Mouse (Mus musculus) limb, embryonic 11.5 days (tissue): ENCODE results near the gene Clstn1. TPM values are rescaled to one million over a fixed set of nuclear protein-coding genes. Genes with fewer than 3 reads are reported as not detected.

Experiments
- ATAC-seq: fragments of 200-750 bp; cut with Nextera tagmentation; 2 replicates; pipeline ENCODE4 v1.8.0; 2017; ENCODE audit warnings: low read depth; ENCODE audit not compliant: insufficient number of reproducible peaks, low FRiP score, low TSS enrichment
- DNase-seq: peaks from one replicate; pipeline ENCODE4 v3.0.0-alpha.2; 2015; ENCODE audit warnings: low spot score
- H3K27ac ChIP-seq: fragments of 300-500 bp; sonication (generic); replicated peaks from 2 replicates; pipeline ENCODE4 v1.5.1; 2014; ENCODE audit warnings: low read depth, mild to moderate bottlenecking, low read length
- H3K27me3 ChIP-seq: fragments of 300-500 bp; sonication (generic); 2 replicates; pipeline ENCODE4 v1.6.1; 2014; ENCODE audit warnings: mild to moderate bottlenecking, low read length, mixed read lengths; ENCODE audit not compliant: control insufficient read depth, insufficient read depth
- H3K36me3 ChIP-seq: fragments of 300-500 bp; sonication (generic); 2 replicates; pipeline ENCODE4 v1.6.1; 2014; ENCODE audit warnings: mild to moderate bottlenecking, low read length, moderate library complexity, mixed read lengths; ENCODE audit not compliant: control insufficient read depth, insufficient read depth
- H3K4me1 ChIP-seq: fragments of 300-500 bp; sonication (generic); 2 replicates; pipeline ENCODE4 v1.6.1; 2014; ENCODE audit warnings: low read length, mixed read lengths; ENCODE audit not compliant: control insufficient read depth, insufficient read depth
- H3K4me2 ChIP-seq: fragments of 300-500 bp; sonication (generic); 2 replicates; pipeline ENCODE4 v1.6.1; 2014; ENCODE audit warnings: low read depth, mild to moderate bottlenecking, moderate library complexity; ENCODE audit not compliant: severe bottlenecking
- H3K4me3 ChIP-seq: fragments of 300-500 bp; sonication (generic); 2 replicates; pipeline ENCODE4 v1.5.1; 2014; ENCODE audit warnings: low read depth, low read length
- H3K9ac ChIP-seq: fragments of 300-500 bp; sonication (generic); 2 replicates; pipeline ENCODE4 v1.6.1; 2014; ENCODE audit warnings: mild to moderate bottlenecking, low read length
- H3K9me3 ChIP-seq: fragments of 300-500 bp; sonication (generic); 2 replicates; pipeline ENCODE4 v1.6.1; 2016; ENCODE audit warnings: low read length; ENCODE audit not compliant: control insufficient read depth
- WGBS: fragments of 180-500 bp; shearing (Covaris S2); extraction: QIAGEN DNeasy Blood & Tissue Kit; methylation state at CpG from one replicate; pipeline ENCODE4 v1.1.7; 2014; 5-methylcytosine and 5-hydroxymethylcytosine counted together
- polyA plus RNA-seq: library from polyadenylated mRNA; unstranded; fragments of >200 nt; fragmentation: Nextera tagmentation; extraction: Ambion mirVana; gene quantifications from 2 replicates; pipeline ENCODE4 v1.2.1, GENCODE M21; 2014

Clstn1 gene
- polyA plus RNA-seq, 1 experiment from 2014 or later: 24.7 TPM

- WGBS: 72% methylated on average over 21 of the region's 21 CpGs
- no peaks in the 10 kb centered on the region for H3K36me3 ChIP-seq
- no peak for DNase-seq
Observed at GRCm38 (mm10) chr4:149561986-149562904, 24.0 kb upstream of the Clstn1 start.

GRCm38 (mm10) chr4:149562905-149563347 lies 23.3 kb upstream of the Clstn1 start:
- H3K4me2 ChIP-seq: no peak overlapping the region
- H3K27me3 ChIP-seq: no peaks in the 10 kb centered on the region
- peaks cover 5% of the 10 kb centered on the region for H3K4me1 ChIP-seq
- no peaks in the 10 kb centered on the region; the same call in 1 of the 2 replicates for H3K9me3 ChIP-seq
- no peak overlapping the region for H3K4me3 ChIP-seq
- no peaks in the 10 kb centered on the region for H3K36me3 ChIP-seq
- no peak overlapping the region for H3K9ac ChIP-seq
- DNase-seq (no peak), ATAC-seq (no peak)
- WGBS: 57% methylated on average over 7 of the region's 7 CpGs
- H3K27ac ChIP-seq: no peak overlapping the region

More at GRCm38 (mm10) chr4:149561986-149562904, 24.0 kb upstream of the Clstn1 start:
- H3K9ac ChIP-seq: no peak overlapping the region
- H3K9me3 ChIP-seq: no peaks in the 10 kb centered on the region; the same call in 1 of the 2 replicates
- H3K27me3 ChIP-seq: no peaks in the 10 kb centered on the region
- no peak for ATAC-seq
- no peaks in the 10 kb centered on the region; the same call in 1 of the 2 replicates for H3K4me1 ChIP-seq
- H3K27ac ChIP-seq: no peak overlapping the region
- H3K4me2 ChIP-seq: no peak overlapping the region
- no peak overlapping the region for H3K4me3 ChIP-seq

GRCm38 (mm10) chr4:149563941-149564361 lies 22.3 kb upstream of the Clstn1 start:
- ATAC-seq: no peak
- WGBS: 79% methylated on average over 10 of the region's 10 CpGs
- Histone ChIP-seq H3K4me2 (no peak overlapping the region), H3K4me3 (no peak overlapping the region), H3K9me3 (no peaks in the 10 kb centered on the region; the same call in 1 of the 2 replicates), H3K4me1 (peaks cover 5% of the 10 kb centered on the region), H3K36me3 (no peaks in the 10 kb centered on the region), H3K9ac (no peak overlapping the region), H3K27me3 (no peaks in the 10 kb centered on the region), H3K27ac (no peak overlapping the region)
- no peak for DNase-seq

- H3K27me3 ChIP-seq: no peaks in the 10 kb centered on the region
- peaks cover 5% of the 10 kb centered on the region for H3K4me1 ChIP-seq
- 0 out of 2 replicates have a peak overlapping the region, but pooled peaks have one; percentile 33 for H3K27ac ChIP-seq
- H3K36me3 ChIP-seq: no peaks in the 10 kb centered on the region
- H3K9ac ChIP-seq: no peak overlapping the region
- ATAC-seq (no peak), DNase-seq (peak; percentile 61)
- H3K4me2 ChIP-seq: no peak overlapping the region
- 70% methylated on average over 20 of the region's 20 CpGs for WGBS
- H3K4me3 ChIP-seq: no peak overlapping the region
- H3K9me3 ChIP-seq: no peaks in the 10 kb centered on the region; the same call in 1 of the 2 replicates
Observed at GRCm38 (mm10) chr4:149564452-149565407, 21.5 kb upstream of the Clstn1 start.

GRCm38 (mm10) chr4:149567432-149568026 lies 18.7 kb upstream of the Clstn1 start:
- WGBS: 24% methylated on average over 8 of the region's 8 CpGs
- ATAC-seq (no peak), DNase-seq (no peak)
- no peaks in the 10 kb centered on the region for H3K36me3 ChIP-seq
- H3K27ac ChIP-seq: no peak overlapping the region
- H3K4me2 ChIP-seq: no peak overlapping the region
- H3K27me3 ChIP-seq: no peaks in the 10 kb centered on the region
- peaks cover 6% of the 10 kb centered on the region for H3K4me1 ChIP-seq
- no peak overlapping the region for H3K4me3 ChIP-seq
- H3K9ac ChIP-seq: no peak overlapping the region
- H3K9me3 ChIP-seq: no peaks in the 10 kb centered on the region

- no peak overlapping the region for H3K4me2 ChIP-seq
- no peak for ATAC-seq
- H3K4me3 ChIP-seq: no peak overlapping the region
- H3K9me3 ChIP-seq: no peaks in the 10 kb centered on the region
- H3K9ac ChIP-seq: peak overlapping the region; percentile 27; the same call in 1 of the 2 replicates
- no peak overlapping the region for H3K27ac ChIP-seq
- no peaks in the 10 kb centered on the region for H3K27me3 ChIP-seq
- DNase-seq: no peak
- 52% methylated on average over 6 of the region's 6 CpGs for WGBS
- no peaks in the 10 kb centered on the region for H3K36me3 ChIP-seq
- peaks cover 9% of the 10 kb centered on the region for H3K4me1 ChIP-seq
Observed at GRCm38 (mm10) chr4:149568622-149569021, 17.6 kb upstream of the Clstn1 start.

GRCm38 (mm10) chr4:149569781-149570497 lies 16.3 kb upstream of the Clstn1 start:
- no peak overlapping the region for H3K9ac ChIP-seq
- H3K4me2 ChIP-seq: no peak overlapping the region
- no peaks in the 10 kb centered on the region for H3K27me3 ChIP-seq
- no peaks in the 10 kb centered on the region for H3K36me3 ChIP-seq
- no peaks in the 10 kb centered on the region for H3K9me3 ChIP-seq
- ATAC-seq: no peak
- H3K4me1 ChIP-seq: peaks cover 9% of the 10 kb centered on the region
- DNase-seq: no peak
- WGBS: 91% methylated on average over 6 of the region's 6 CpGs
- no peak overlapping the region for H3K4me3 ChIP-seq
- no peak overlapping the region; the same call in 1 of the 2 replicates for H3K27ac ChIP-seq
